Mouse (Mus musculus): ENCODE results near the gene Hoga1.

- TF ChIP-seq CTCF (IDR thresholded peaks at IDR 0.05; ENCODE audit: control insufficient read depth, insufficient read depth, insufficient replicate concordance, low read depth, low read length), result no peak
- no peak for TF ChIP-seq POLR2A (IDR thresholded peaks at IDR 0.05; ENCODE audit: control insufficient read depth, low read depth, low read length)
Measured at GRCm38 (mm10) chr19:42015001-42015400, 30.4 kb upstream of the Hoga1 start.

Data from testis, adult 2 months (tissue).